Mouse (Mus musculus): ENCODE results near the gene Clpsl2. TPM values are rescaled to one million over a fixed set of nuclear protein-coding genes. Genes with fewer than 3 reads are reported as not detected.

The Clpsl2 gene
- polyA plus RNA-seq, 1 experiment from 2014 or later: not detected

GRCm38 (mm10) chr17:28517956-28518614 is 31.1 kb upstream of the Clpsl2 start:
- peaks cover 35% of the 10 kb centered on the region for H3K4me1 ChIP-seq (ENCODE audit: control insufficient read depth, low read depth, low read length)
- H3K36me3 ChIP-seq (ENCODE audit: control insufficient read depth, insufficient read depth): no peaks in the 10 kb centered on the region
- under 1% methylated on average over 46 of the region's 46 CpGs for WGBS (ENCODE audit: insufficient replicate concordance)
- H3K27ac ChIP-seq (ENCODE audit: low read length): peak overlapping the region; percentile 80
- H3K4me2 ChIP-seq (ENCODE audit: low read depth, low read length): peak overlapping the region; percentile 68
- peak overlapping the region; percentile 54 for H3K4me3 ChIP-seq (ENCODE audit: low read depth, low read length)
- H3K9me3 ChIP-seq (replicated peaks; ENCODE audit: control insufficient read depth, low read length): no peaks in the 10 kb centered on the region
- H3K9ac ChIP-seq (ENCODE audit: low read depth, low read length): peak overlapping the region; percentile 61
- peaks cover 25% of the 10 kb centered on the region for H3K27me3 ChIP-seq (ENCODE audit: control insufficient read depth, insufficient read depth, low read depth, low read length)
- ATAC-seq (ENCODE audit: low read depth): peak; percentile 59

GRCm38 (mm10) chr17:28518615-28519071 is 30.6 kb upstream of the Clpsl2 start:
- peaks cover 32% of the 10 kb centered on the region for H3K4me1 ChIP-seq (ENCODE audit: control insufficient read depth, low read depth, low read length)

DNA sequence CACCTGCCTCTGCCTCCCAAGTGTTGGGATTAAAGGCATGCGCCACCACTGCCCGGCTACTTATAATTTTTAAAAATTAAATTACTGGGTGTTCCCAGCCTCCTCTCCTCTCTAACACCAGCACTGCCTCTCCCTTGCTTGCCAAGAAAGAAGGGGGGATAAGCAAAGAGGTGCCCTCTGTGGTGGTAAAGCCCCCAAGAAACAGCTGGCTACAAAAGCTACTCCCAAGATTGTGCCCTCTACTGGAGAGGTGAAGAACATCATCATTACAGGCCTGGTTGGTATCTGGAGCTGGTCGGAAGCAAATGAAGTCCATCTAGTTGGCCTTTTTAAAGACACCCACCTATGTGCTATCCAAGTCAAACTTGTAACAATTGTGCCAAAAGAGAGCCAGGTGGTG is 29.4 kb upstream of the Clpsl2 start:
- WGBS (ENCODE audit: insufficient replicate concordance): 70% methylated on average over 3 of the region's 3 CpGs
- Histone ChIP-seq H3K9ac (ENCODE audit: low read depth, low read length) (no peak overlapping the region), H3K27me3 (ENCODE audit: control insufficient read depth, insufficient read depth, low read depth, low read length) (peaks cover 30% of the 10 kb centered on the region), H3K9me3 (replicated peaks; ENCODE audit: control insufficient read depth, low read length) (no peaks in the 10 kb centered on the region), H3K4me2 (ENCODE audit: low read depth, low read length) (no peak overlapping the region), H3K27ac (ENCODE audit: low read length) (no peak overlapping the region), H3K4me3 (ENCODE audit: low read depth, low read length) (no peak overlapping the region), H3K36me3 (ENCODE audit: control insufficient read depth, insufficient read depth) (no peaks in the 10 kb centered on the region), H3K4me1 (ENCODE audit: control insufficient read depth, low read depth, low read length) (peaks cover 27% of the 10 kb centered on the region)
- no peak for ATAC-seq (ENCODE audit: low read depth)

More at GRCm38 (mm10) chr17:28518615-28519071, 30.6 kb upstream of the Clpsl2 start:
- Histone ChIP-seq H3K27ac (ENCODE audit: low read length) (peak overlapping the region; percentile 80), H3K27me3 (ENCODE audit: control insufficient read depth, insufficient read depth, low read depth, low read length) (peaks cover 30% of the 10 kb centered on the region), H3K4me3 (ENCODE audit: low read depth, low read length) (peak overlapping the region; percentile 54), H3K9me3 (replicated peaks; ENCODE audit: control insufficient read depth, low read length) (no peaks in the 10 kb centered on the region), H3K36me3 (ENCODE audit: control insufficient read depth, insufficient read depth) (no peaks in the 10 kb centered on the region), H3K9ac (ENCODE audit: low read depth, low read length) (no peak overlapping the region), H3K4me2 (ENCODE audit: low read depth, low read length) (peak overlapping the region; percentile 68)
- WGBS (ENCODE audit: insufficient replicate concordance): 5% methylated on average over 8 of the region's 8 CpGs
- ATAC-seq (ENCODE audit: low read depth): no peak

DNA sequence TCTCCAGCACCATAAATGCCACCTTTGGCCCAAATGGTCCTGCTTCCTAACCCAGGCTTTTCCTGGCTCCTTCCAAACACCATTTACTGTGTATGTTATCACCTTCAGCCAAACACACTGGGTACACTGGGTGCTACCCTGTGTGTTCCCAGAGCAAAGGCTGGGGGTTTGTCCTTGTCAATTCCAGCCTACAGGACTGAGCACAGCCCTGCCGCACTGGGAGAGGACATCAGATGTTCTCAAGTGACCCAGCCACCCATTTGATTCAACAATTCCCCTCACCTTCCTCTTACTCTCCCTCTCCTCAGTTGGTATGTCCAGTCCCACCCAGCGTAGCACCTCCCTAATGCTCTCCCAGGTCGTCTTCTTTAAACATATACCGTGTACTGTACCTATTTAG is 28.6 kb upstream of the Clpsl2 start:
- Histone ChIP-seq H3K4me2 (ENCODE audit: low read depth, low read length) (no peak overlapping the region), H3K9ac (ENCODE audit: low read depth, low read length) (no peak overlapping the region), H3K4me1 (ENCODE audit: control insufficient read depth, low read depth, low read length) (peaks cover 24% of the 10 kb centered on the region), H3K27ac (ENCODE audit: low read length) (no peak overlapping the region), H3K9me3 (replicated peaks; ENCODE audit: control insufficient read depth, low read length) (no peaks in the 10 kb centered on the region), H3K4me3 (ENCODE audit: low read depth, low read length) (no peak overlapping the region), H3K36me3 (ENCODE audit: control insufficient read depth, insufficient read depth) (no peaks in the 10 kb centered on the region), H3K27me3 (ENCODE audit: control insufficient read depth, insufficient read depth, low read depth, low read length) (peaks cover 30% of the 10 kb centered on the region)
- no peak for ATAC-seq (ENCODE audit: low read depth)
- WGBS (ENCODE audit: insufficient replicate concordance): 59% methylated on average over 4 of the region's 4 CpGs

DNA sequence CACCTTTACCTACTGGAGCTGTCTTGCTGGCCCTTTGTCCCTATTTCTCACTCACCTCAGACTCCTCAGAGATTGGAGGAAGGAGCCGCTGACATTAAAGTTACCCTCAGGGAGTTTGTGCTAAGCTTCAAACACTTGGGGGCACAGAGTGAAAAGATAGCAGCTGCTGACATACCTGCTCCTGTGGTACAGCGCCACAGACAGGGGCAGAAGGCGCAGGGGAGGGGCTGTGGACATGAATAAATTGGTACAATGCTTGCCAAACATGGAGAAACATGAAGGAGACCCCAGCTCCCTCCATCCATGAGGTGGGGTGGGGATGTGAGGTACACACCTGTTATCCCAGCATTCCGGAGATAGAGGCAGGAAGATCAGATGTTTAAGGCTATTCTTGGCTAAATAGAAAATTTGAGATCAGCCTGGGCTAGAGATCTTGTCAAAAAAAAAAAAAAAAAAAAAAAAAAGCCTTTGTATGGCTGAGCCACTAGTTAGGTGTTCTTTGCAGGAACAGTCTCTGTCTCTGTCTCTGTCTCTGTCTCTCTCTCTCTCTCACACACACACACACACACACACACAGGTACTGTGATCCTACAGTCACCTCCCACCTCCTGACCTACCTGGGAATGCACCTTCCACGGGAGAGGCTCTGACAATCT is 28.0 kb upstream of the Clpsl2 start:
- Histone ChIP-seq H3K4me2 (ENCODE audit: low read depth, low read length) (no peak overlapping the region), H3K36me3 (ENCODE audit: control insufficient read depth, insufficient read depth) (no peaks in the 10 kb centered on the region), H3K27me3 (ENCODE audit: control insufficient read depth, insufficient read depth, low read depth, low read length) (peaks cover 30% of the 10 kb centered on the region), H3K4me3 (ENCODE audit: low read depth, low read length) (no peak overlapping the region), H3K27ac (ENCODE audit: low read length) (no peak overlapping the region), H3K9ac (ENCODE audit: low read depth, low read length) (no peak overlapping the region), H3K9me3 (replicated peaks; ENCODE audit: control insufficient read depth, low read length) (no peaks in the 10 kb centered on the region), H3K4me1 (ENCODE audit: control insufficient read depth, low read depth, low read length) (peaks cover 18% of the 10 kb centered on the region)
- ATAC-seq (ENCODE audit: low read depth): no peak
- WGBS (ENCODE audit: insufficient replicate concordance): 51% methylated on average over 5 of the region's 5 CpGs

GRCm38 (mm10) chr17:28521920-28522319 is 27.3 kb upstream of the Clpsl2 start:
- Histone ChIP-seq H3K4me3 (ENCODE audit: low read depth, low read length) (peak overlapping the region; percentile 61), H3K9me3 (replicated peaks; ENCODE audit: control insufficient read depth, low read length) (no peaks in the 10 kb centered on the region), H3K27ac (ENCODE audit: low read length) (no peak overlapping the region), H3K4me1 (ENCODE audit: control insufficient read depth, low read depth, low read length) (peaks cover 16% of the 10 kb centered on the region), H3K4me2 (ENCODE audit: low read depth, low read length) (peak overlapping the region; percentile 70), H3K27me3 (ENCODE audit: control insufficient read depth, insufficient read depth, low read depth, low read length) (peaks cover 30% of the 10 kb centered on the region), H3K9ac (ENCODE audit: low read depth, low read length) (no peak overlapping the region), H3K36me3 (ENCODE audit: control insufficient read depth, insufficient read depth) (no peaks in the 10 kb centered on the region)
- no peak for ATAC-seq (ENCODE audit: low read depth)
- 47% methylated on average over 6 of the region's 6 CpGs for WGBS (ENCODE audit: insufficient replicate concordance)

GRCm38 (mm10) chr17:28522623-28523354 is 26.4 kb upstream of the Clpsl2 start:
- Histone ChIP-seq H3K9me3 (replicated peaks; ENCODE audit: control insufficient read depth, low read length) (no peaks in the 10 kb centered on the region), H3K4me1 (ENCODE audit: control insufficient read depth, low read depth, low read length) (peaks cover 17% of the 10 kb centered on the region), H3K9ac (ENCODE audit: low read depth, low read length) (peak overlapping the region; percentile 54), H3K4me2 (ENCODE audit: low read depth, low read length) (peak overlapping the region; percentile 70), H3K36me3 (ENCODE audit: control insufficient read depth, insufficient read depth) (no peaks in the 10 kb centered on the region), H3K27me3 (ENCODE audit: control insufficient read depth, insufficient read depth, low read depth, low read length) (peaks cover 26% of the 10 kb centered on the region), H3K27ac (ENCODE audit: low read length) (peak overlapping the region; percentile 78), H3K4me3 (ENCODE audit: low read depth, low read length) (peak overlapping the region; percentile 61)
- ATAC-seq (ENCODE audit: low read depth): peak; percentile 79
- WGBS (ENCODE audit: insufficient replicate concordance): under 1% methylated on average over 64 of the region's 66 CpGs

DNA sequence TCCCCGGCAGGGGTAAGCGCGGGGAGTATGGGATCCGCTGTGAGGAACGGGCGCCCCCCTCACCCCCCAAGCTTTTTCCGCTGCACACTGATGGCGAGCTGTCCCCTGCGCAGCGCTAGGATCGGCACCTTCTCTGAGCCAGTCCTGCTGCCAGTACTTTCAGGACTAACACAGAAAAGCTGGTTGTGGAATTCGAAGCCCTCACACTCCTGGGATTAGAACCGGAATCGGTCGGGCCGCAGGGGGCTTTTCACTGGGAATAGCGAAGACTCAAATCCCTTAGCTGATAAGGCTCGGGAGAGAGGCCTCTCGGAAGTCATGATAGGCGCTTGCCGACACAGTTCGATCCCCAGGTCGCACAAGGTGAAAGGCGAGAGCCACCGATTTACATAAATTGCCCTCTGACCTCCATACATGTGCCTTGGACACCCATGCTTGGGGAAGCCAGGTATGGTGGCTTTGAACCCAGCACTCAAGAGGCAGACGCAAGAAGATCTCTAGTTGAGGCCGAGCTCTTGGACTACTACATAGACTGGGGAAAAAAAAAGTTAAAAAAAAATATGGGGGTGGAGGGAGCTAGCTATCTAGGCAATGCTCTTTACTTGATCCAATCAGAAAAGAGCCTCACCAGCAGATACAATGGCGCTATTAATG is 25.7 kb upstream of the Clpsl2 start:
- peaks cover 18% of the 10 kb centered on the region for H3K4me1 ChIP-seq (ENCODE audit: control insufficient read depth, low read depth, low read length)
- H3K36me3 ChIP-seq (ENCODE audit: control insufficient read depth, insufficient read depth): no peaks in the 10 kb centered on the region
- peak overlapping the region; percentile 78 for H3K27ac ChIP-seq (ENCODE audit: low read length)
- H3K9ac ChIP-seq (ENCODE audit: low read depth, low read length): peak overlapping the region; percentile 54
- no peaks in the 10 kb centered on the region for H3K9me3 ChIP-seq (replicated peaks; ENCODE audit: control insufficient read depth, low read length)
- WGBS (ENCODE audit: insufficient replicate concordance): 5% methylated on average over 28 of the region's 28 CpGs
- no peak for ATAC-seq (ENCODE audit: low read depth)
- peak overlapping the region; percentile 61 for H3K4me3 ChIP-seq (ENCODE audit: low read depth, low read length)
- peak overlapping the region; percentile 70 for H3K4me2 ChIP-seq (ENCODE audit: low read depth, low read length)
- H3K27me3 ChIP-seq (ENCODE audit: control insufficient read depth, insufficient read depth, low read depth, low read length): peaks cover 20% of the 10 kb centered on the region

Data from liver, embryonic 16.5 days (tissue).